Mouse (Mus musculus): ENCODE measurements at regions not wholly inside any gene's neighbourhood (a gene's known extent, or its start where the extent isn't known, plus 50 kb on each side); places are given as distances from the start of the nearest gene placed in this dataset.
"Not testable (repeated sequence)": the region's sequence is repeated elsewhere in the genome, so short reads cannot be mapped to it uniquely, and the experiment has no call there.

DNA sequence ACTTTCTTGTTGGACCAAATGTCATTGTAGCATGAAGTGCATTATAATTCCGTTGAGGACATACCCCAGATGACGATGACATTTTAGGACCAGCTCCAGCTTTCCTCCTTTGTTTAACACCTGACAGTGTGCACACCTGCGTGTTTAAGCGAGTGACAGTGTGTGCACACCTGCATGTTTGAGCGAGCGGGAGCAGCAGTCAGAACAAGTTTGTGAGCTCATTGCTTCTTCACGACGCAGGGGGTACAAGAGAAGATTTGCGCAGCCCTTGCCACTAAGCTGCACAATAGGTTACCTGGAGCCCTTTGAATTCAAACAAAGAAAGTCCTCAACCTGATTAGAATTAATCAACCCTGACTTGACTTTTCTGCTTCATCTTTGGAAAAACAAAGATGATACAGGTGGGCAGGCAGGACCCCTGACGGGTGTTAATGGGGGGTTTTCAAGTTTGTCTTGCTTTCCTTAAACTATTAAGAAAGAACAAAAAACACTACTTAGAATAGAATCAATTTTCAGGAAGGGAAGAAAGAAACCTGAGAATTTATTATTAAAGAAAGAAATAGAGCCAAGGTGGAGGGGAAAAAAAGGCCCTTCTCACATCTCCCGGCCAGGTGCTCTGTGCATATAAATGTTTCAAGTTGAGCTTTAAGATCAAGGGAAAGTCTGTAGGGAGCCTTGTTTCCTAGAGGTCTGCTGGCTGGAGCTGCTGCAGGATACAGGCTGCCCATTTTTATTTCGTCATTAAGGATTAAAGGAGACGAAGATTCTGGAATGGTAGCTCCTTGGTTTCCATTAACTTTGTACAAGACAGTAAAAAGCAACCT is 144.8 kb upstream of the Ttc29 start:
- no peak for DNase-seq (ENCODE audit: low read depth, low spot score)

DNA sequence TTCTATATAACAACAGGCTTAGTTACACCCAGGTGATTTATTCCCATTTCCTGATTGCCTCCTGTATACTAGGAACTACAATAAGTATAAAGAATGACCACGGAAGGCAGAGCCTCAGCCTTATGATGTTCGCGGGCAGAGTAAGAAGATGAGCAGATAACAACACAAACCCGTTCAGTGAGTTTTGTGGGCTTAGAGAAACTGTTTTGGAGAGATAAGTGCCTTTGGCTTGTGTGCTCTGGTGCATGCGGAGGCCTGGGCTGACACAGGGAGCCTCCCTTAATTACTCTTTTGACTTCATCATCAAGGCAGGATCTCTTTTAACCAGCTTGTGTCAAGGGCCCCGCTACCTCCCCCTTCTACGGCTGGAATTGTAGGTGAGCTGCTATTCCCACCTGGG is 139.3 kb upstream of the Ttc29 start:
- DNase-seq (ENCODE audit: low read depth, low spot score) = no peak

DNA sequence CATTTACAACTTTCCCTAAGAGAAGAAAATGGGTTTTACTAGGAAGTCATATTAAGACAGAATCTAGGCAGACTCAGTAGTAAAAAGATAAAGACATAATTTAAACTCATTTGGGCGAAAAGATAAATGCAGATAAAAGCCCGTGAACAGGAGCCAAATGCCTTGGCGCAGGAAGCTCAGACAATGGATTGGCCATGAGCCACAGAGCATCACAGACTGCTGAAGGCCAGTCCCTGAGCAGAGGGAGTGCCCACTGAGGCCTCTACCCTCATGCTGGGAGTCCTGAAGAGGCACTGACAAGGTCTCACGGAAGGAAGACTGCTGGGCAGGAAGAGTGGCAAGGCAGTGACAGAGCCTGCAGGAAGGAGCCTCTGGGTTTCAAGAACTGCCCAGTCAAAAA is 136.0 kb upstream of the Ttc29 start:
- no peak for DNase-seq (ENCODE audit: low read depth, low spot score)

DNA sequence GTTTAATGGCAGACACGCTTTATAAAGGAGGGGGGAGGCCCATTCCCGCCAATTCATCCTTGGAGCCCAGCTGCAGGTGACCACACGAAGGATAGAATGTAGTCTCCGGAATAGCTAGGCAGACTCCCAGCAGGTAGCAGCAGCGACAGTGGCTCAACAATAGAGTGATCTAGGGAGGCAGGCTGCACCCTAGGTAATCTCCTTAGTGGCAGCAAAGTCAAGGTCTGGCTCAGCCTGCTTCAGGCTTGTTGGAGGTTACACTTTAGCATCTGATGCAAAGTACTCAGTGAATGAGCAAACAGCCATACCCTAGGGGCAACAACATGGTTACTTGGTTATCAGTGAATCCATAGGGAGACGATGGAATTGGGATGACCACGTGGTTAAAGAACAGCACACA is 131.7 kb upstream of the Ttc29 start:
- not testable (repeated sequence) for DNase-seq (ENCODE audit: low read depth, low spot score)

GRCm38 (mm10) chr8:78083012-78083411 is 130.1 kb upstream of the Ttc29 start:
- DNase-seq (ENCODE audit: low read depth, low spot score) = no peak

GRCm38 (mm10) chr8:78086361-78086760 is 126.7 kb upstream of the Ttc29 start:
- DNase-seq (ENCODE audit: low read depth, low spot score) = no peak

DNA sequence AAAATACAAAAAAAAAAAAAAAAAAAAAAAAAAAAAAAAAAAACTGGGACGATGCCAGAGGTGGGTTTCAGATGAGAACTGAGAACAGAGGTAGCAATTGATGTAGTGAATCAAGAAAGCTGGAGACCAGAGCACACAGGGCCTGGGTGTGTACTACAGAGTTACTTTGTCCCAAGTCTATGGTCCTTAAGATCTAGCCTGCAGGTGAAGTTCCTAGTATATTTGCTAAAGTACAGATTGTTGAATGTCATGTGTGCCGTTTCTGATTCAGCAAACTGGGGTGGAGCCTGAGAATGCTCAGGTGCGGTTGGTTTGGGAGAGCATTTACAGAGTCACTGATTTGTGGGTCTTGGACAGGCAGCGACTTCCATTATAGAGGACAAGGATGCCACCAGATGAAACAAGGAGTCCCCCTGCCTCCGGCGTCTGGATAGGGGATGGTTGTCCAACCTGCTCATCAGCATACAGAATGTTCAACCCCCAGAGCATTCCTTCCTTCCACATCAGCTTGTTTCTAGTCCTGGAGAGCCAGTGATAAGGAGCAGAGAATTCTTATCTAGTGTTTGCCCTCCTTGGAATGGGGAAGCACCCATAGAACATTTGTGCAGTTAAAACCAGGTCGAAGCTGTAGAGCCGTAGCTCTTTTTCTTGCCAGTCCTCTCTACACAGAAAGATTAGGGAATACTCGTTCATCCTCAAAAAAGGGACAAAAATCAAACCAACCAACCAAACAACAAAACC is 122.5 kb upstream of the Ttc29 start:
- DNase-seq (ENCODE audit: low read depth, low spot score) = no peak

- no peak for DNase-seq (ENCODE audit: low read depth, low spot score)
Observed at GRCm38 (mm10) chr8:78096383-78096782, 116.7 kb upstream of the Ttc29 start.

GRCm38 (mm10) chr8:78098191-78098745 is 114.8 kb upstream of the Ttc29 start:
- DNase-seq (ENCODE audit: low read depth, low spot score) = no peak

DNA sequence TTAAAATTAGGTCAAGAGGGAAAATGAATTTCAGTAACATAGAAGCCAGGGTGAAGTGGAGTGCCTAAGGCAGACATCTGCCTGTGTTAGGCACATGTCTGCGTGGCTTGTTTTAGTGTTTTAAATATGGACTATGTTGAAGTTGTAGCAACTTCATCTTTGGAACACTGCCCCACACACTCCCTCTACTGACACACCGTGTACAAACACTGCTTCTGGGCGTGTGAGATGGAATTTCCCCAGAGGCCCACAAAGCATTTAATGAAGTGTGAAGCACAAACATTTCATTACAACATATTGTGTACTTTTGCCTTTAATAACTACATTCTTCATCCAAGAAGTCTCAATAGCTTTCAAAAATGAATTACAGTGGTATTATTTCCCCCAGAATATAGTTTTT is 114.0 kb upstream of the Ttc29 start:
- peak; percentile 4 for DNase-seq (ENCODE audit: low read depth, low spot score)

DNA sequence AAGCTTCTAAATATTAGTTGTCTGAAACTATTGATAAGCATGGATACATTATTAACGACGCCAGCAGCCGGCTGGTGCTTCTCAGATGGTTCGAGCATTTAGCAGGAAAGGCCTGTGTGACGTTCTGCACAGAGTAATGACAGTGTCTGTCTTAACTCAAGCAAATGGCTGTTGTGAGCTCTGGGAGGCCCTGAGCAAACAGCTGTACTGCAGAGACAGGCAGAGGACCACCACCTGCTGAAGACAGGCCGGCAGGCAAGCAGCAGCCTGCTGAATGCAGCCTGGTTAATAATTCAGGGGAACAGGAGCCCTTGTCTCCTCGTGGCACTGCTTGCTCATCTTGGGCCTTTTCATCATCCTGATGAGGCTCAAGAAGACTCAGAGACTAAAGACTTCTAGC is 105.8 kb upstream of the Ttc29 start:
- DNase-seq (ENCODE audit: low read depth, low spot score) = no peak

DNA sequence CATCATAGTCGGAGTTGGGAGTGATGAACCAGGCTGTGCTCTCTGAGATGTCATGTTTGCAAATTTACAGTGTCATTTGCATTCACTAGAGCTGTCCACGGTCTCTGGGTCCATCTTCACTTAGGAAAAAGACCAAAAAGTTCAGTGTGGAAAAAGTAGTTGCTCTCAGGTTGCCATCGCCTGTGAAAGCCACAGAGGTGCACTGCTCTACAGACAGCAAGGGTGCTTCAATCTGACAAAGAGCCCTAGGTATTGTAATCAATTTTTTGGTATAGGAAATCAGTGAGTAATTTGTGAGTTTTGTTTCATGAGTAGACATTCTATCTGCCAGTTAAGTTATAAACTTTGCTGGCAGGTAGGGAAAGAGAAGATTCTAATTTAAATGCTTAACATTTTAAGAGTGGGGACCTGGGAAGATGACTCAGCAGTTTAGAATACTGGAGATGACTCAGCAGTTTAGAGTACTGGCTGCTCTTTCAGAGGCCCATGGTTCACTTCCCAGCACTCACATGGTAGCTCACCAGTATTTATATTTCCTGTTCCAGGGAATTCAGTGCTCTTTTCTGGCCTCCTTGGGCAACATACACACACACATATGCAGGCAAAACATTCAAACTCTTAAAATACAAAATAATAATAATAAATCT is 103.0 kb upstream of the Ttc29 start:
- DNase-seq (ENCODE audit: low read depth, low spot score) = no peak

GRCm38 (mm10) chr8:78113105-78113504 is 100.0 kb upstream of the Ttc29 start:
- DNase-seq (ENCODE audit: low read depth, low spot score) = no peak

DNA sequence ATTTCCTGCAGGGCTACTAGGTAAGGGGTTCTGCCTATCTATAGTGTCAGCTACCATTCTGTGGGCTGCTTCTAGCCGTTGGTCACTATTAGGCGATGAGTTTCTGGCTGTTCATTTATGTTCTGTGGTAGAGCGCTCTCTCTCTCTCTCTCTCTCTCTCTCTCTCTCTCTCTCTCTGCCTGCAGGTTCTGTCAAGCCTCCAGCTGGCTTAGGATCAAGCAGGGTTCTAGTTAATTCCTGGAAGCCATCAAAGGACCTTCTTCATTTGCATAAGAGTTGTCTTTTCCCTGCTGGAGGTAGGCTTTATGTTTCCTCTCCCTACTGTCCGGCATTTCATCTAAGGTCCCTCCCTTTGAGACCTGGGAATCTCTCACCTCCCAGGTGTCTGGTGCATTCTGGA is 98.6 kb upstream of the Ttc29 start:
- no peak for DNase-seq (ENCODE audit: low read depth, low spot score)

DNA sequence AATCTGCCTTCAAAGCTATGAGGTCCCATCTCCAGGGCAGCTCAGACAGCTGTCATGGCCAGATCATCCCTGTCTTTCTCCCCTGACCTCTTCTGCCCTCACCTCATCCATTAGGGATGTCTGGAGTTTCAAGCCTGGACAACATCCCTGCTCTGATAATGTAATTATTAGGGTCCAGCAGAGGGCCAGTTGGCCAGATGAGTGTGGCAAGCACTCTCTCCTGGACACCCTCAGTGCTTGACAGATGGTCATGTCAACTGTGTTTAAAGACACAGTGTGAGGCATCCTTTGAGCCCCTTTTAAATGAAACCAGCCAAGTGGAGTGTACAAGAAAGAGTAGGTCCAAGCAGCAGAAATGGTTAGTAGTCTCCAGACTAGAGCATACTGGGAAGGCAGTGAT is 95.9 kb upstream of the Ttc29 start:
- DNase-seq (ENCODE audit: low read depth, low spot score) = no peak

GRCm38 (mm10) chr8:78118493-78118892 is 94.6 kb upstream of the Ttc29 start:
- DNase-seq (ENCODE audit: low read depth, low spot score) = no peak

- no peak for DNase-seq (ENCODE audit: low read depth, low spot score)
Observed at GRCm38 (mm10) chr8:78119682-78120081, 93.4 kb upstream of the Ttc29 start.

DNA sequence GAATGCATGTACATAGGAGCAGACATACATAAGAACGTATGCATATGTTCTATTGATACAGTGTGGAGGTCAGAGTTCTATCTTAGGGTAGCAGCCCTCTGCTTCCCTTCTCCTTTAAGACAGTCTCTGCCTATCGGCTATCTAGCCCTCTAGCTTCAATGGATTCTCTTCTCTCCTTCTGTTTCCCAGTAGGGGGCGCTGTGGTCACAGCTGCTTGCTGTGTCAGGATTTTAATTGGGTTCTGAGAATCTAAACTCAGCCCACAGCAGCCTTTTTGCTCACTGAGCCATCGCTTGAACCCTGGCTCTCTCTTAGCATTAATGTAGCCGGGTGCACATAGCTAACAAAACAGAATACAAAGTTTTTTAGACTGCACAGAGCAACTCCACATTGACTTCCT is 88.8 kb upstream of the Ttc29 start:
- DNase-seq (ENCODE audit: low read depth, low spot score) = no peak

DNA sequence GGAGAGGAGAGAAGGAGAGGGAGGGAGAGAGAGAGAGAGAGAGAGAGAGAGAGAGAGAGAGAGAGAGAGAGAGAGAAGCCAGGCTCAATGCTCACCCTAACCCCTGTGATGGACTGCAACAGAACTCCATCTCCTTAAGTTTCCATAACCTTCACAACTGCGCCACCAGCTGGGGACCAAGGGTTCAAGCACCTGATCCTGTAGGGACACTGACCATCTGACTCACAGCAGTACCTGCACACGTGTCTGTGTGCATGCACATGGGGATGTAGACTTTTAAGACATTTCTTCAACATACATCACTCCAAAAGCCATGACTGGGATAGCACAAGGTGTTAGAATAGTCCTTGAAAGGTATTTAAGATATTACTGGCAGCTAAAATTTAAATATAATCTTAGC is 85.2 kb upstream of the Ttc29 start:
- no peak for DNase-seq (ENCODE audit: low read depth, low spot score)

GRCm38 (mm10) chr8:78129061-78129460 is 84.0 kb upstream of the Ttc29 start:
- no peak for DNase-seq (ENCODE audit: low read depth, low spot score)

- DNase-seq (ENCODE audit: low read depth, low spot score) = not testable (repeated sequence)
Observed at GRCm38 (mm10) chr8:78139514-78139913, 73.6 kb upstream of the Ttc29 start.

GRCm38 (mm10) chr8:78147170-78147569 is 65.9 kb upstream of the Ttc29 start:
- no peak for DNase-seq (ENCODE audit: low read depth, low spot score)

All from telencephalon, adult 2 months (tissue).